Mouse (Mus musculus): Measurements from ENCODE around the gene Olfr635. TPM values are rescaled to one million over a fixed set of nuclear protein-coding genes. Genes with fewer than 3 reads are reported as not detected.
A peak's percentile ranks its signal among the peaks of the same experiment; 100 is the strongest.
"Not testable (repeated sequence)": the region's sequence is repeated elsewhere in the genome, so short reads cannot be mapped to it uniquely, and the experiment has no call there.

Gene Olfr635
- total RNA-seq (2021), result under 1 TPM; 0.05 to 0.07 TPM

DNA sequence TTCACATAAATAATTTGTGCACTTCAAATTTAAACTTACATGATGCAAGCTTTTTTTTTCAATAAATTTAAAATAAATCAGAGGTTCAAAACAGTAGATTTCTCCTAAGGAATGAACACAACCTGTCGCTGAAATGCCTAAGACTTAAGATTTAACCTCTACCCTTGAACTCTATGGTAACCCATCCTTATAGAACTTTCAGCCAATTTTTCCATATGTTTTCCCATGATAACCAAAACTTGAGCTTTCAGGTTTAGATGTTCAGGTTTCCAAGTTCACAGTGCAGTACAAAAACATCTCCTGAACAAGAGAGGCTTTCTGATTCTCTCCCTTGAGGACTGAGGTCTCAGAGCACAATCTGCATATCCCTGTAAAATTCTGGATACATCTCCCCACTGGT lies at the start of gene Olfr635:
TSS of gene Olfr635 (plus strand) at position 301 of the 400 bp plus-strand sequence.
- no peak for DNase-seq (ENCODE audit: low spot score in 2 of 2)
- intact Hi-C loops (cut with DNase I), result no loop called here

DNA sequence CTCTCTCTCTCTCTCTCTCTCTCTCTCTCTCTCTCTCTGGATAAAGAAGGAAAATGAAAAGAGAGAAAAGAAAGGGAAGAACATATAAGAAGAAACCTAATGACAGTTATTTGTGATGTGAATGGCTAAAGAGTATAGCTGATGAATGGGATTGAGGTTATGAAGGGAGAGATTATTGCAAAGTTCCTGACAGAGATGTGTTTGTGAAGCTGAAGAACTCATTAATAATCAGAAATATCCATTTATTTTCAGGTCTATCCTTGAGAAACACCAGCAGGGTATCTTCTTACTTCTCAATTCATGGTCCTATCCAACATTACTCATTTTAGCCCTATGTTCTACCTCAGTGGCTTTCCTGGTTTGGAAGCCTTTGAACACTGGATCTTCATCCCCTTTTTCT lies 42.4 kb upstream of the Olfr635 start, which contains the start of gene Olfr631:
TSS of gene Olfr631 (plus strand) at position 301 of the 400 bp plus-strand sequence.
- intact Hi-C loops (cut with DNase I), result no loop called here
- no peak for DNase-seq (ENCODE audit: low spot score in 2 of 2)

DNA sequence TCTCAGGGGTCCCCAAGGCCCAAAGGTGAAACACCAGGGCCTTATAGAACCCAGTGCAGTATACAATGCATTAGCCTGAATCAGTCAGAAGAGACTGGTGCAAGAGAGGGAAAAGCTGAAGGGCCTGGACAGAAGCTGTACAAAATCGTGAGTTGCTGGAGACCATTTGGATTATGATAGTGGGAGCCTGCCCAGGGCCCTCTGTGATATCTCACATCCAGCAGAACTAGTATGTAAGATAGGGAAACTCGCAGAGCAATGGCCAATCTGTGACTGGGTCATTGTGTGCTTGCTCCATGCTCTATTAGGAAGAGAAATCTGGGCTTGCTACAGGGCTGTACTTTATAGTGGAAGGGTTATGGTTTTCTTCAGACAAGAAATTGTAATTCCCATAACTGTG lies 36.7 kb upstream of the Olfr635 start, which contains the start of gene Olfr632:
TSS of gene Olfr632 (plus strand) at position 84 of the 400 bp plus-strand sequence.
- intact Hi-C loops (cut with DNase I), result no loop called here
- no peak for DNase-seq (ENCODE audit: low spot score in 2 of 2)

DNA sequence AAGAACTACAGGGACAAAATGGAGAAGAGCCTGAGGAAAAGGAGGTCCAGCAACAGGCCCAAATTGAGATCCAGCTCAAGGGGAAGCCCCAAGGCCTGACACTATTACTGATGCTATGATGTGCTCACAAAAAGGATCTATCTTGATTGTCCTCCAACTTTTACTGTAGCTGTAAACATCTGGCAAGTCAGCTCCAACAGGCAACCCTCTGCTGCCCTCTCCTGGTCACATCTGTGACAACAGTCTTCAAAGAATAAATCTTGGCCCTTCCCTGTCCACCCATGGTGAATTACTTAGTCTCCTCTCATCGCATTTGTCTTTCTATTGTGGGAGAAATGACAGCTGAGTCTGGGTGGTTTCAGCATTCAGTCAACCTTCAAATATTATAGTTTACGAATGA lies 28.2 kb upstream of the Olfr635 start:
- intact Hi-C loops (cut with DNase I), result loop anchor here (10.0 kb wide), 1 partner anchor 1438 kb away; no protein-coding TSS in a partner anchor

DNA sequence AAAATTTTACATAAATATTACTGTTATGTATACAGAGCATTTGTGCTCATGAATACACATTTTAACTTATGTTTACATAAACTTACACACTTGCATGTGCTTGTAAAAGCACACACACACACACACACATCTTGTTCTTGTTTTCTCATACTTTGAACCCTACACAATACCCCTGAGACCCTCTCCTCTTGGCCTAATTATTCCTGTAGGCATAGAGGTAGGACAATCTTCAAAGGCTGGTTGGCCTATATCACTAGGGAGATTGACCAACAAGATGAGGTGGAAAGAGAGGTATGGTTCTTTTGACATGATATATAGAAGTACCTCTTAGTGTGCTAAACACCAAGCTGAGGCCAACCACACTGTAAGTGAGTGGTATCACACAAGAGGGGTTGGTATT lies 26.8 kb upstream of the Olfr635 start, which contains the start of gene Olfr633:
TSS of gene Olfr633 (plus strand) at position 301 of the 400 bp plus-strand sequence.
- DNase-seq (ENCODE audit: low spot score in 2 of 2), result no peak
- intact Hi-C loops (cut with DNase I), result loop anchor here (10.0 kb wide), 1 partner anchor 1439 kb away; no protein-coding TSS in a partner anchor

More for the DNA sequence above, 28.2 kb upstream of the Olfr635 start:
- peak in 1 of 2 experiments; percentile 1 for DNase-seq (ENCODE audit: low spot score in 2 of 2)

DNA sequence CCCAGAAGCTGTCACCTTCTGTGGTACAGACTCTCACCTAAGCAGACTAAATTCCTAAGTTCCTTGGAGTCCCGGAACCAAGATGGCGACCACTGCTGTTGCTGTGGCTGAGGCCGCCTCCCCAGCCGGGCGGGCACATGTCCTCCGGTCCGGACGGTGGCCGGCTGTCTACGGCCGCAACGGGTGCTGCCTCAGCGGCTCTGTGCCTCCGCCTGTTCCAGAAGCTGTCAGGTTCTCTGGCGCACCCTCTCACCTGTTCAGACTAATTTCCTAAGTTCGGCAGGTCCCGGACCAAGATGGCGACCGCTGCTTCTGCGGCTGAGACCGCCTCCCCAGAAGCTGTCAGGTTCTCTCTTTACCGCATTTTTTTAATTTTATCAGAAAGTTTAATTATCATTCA lies 4.1 kb upstream of the Olfr635 start:
- intact Hi-C loops (cut with DNase I); DNase-seq (ENCODE audit: low spot score in 2 of 2): not testable (repeated sequence)

DNA sequence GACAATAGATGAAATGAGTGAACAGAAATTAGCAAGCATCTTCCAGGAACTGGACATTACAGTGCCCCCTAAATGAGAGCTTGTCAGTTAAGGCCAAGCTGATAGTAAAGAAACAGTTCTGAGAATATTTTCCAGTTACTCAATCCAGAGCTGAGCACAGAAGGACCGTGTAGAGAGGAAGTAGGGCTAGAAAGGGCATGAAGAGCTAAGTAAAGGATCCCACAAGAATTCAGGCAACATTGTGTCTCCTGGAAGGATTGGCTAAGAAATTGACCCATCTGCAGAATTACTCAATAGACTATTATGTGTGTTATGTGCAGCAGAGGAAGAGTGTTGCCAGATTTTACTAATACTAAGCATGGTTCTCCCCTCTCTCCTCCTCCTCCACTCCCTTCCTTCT lies 830 bp downstream of the Olfr635 start:
- no peak for DNase-seq (ENCODE audit: low spot score in 2 of 2)
- intact Hi-C loops (cut with DNase I), result no loop called here

DNA sequence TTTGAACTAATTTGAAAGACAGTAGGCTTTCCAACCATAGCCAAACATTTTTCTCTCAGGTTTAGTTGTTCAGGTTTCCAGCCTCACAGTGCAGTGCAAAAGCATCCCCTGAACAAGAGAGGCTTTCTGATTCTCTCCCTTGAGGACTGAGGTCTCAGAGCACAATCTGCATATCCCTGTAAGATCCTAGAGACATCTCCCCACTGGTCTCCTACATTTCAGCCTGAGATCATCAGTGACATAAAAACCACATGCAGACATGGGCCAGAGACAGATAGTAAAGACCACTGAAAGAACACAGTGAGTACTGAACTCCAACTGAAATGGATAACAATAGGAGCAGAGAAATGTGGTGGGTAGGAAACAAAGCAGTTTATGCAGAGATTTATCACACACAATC lies 27.5 kb downstream of the Olfr635 start, which contains the start of gene Olfr638:
TSS of gene Olfr638 (plus strand) at position 301 of the 400 bp plus-strand sequence.
- intact Hi-C loops (cut with DNase I), result no loop called here
- DNase-seq (ENCODE audit: low spot score in 2 of 2), result no peak

DNA sequence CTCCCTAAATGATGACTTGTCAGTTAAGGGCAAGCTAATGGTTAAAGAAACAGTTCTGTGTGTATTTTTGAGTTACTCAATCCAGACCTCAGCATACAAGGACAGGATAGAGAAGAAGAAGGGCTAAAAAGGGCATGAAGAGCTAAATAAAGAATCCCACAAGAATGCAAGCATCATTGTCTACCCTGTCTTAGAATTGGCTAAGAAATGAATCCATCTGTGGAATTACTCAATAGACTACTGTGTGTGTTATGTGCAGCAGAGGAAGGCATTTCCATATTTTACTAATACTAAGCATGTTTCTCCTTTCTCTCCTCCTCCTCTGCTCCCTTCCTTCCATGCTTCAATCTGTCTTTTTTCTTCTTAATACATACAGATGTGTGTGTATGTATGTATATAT lies 28.2 kb downstream of the Olfr635 start:
- intact Hi-C loops (cut with DNase I), result no loop called here
- no peak for DNase-seq (ENCODE audit: low spot score in 2 of 2)

DNA sequence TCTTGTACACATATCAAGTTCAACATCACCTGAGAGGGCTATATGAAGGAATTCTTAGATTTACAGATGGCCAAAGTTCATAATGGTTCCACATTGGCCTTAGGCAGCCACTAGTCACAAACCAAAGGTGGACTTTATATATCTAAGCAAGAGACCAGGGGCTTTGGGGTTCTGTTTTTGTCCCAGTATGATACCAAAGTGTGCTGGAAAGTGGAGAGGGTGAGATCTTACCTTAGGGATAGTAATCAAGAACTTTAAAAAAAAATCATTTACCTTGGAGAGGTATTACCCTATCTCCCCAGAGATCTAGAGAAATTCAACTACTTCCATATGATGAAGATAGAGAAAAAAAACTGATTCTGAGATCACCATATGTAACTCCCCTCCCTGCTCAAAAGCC lies 46.3 kb downstream of the Olfr635 start, which contains the start of gene Olfr639:
TSS of gene Olfr639 (minus strand) at position 101 of the 400 bp plus-strand sequence.
- intact Hi-C loops (cut with DNase I), result no loop called here

DNA sequence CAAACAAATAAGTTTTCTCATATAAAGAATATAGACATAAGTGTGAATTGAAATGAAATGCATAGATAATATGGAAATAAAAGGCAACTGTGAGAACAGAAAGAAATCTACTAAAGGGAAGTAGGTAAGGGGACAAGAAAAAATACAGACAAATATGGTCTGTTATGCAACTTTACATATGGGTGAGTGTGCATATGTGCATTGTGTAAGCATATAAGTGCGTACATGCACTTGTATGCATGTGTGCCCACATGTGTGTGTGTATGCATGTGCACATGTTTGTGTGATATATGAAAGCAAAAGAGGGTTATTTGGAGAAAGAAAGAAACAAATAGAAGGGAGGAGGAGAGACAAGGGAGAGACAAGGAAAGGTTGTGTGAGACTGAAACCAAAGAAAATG lies 48.0 kb downstream of the Olfr635 start:
- DNase-seq (ENCODE audit: low spot score in 2 of 2), result no peak
- intact Hi-C loops (cut with DNase I), result no loop called here

More for the DNA sequence above, 46.3 kb downstream of the Olfr635 start, which contains the start of gene Olfr639:
- DNase-seq (ENCODE audit: low spot score in 2 of 2), result no peak

DNA sequence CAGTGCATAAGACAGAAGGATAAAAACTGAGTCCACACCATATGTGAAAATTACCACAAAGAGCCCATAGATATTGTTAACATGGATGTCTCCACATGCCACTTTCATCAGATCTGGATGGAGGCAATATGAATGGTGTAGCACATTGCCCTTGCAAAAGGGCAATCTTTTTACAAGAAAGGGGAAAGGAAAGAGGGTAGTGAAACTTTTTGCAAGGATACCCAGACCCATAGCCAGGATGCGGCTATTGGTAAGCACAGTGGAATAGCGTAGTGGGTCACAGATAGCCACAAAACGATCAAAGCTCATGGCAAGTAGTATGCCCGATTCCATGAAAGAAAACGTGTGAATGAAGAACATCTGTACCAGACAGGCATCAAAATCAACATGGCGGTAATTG lies 50.7 kb downstream of the Olfr635 start:
- intact Hi-C loops (cut with DNase I), result no loop called here
- DNase-seq (ENCODE audit: low spot score in 2 of 2), result no peak

DNA sequence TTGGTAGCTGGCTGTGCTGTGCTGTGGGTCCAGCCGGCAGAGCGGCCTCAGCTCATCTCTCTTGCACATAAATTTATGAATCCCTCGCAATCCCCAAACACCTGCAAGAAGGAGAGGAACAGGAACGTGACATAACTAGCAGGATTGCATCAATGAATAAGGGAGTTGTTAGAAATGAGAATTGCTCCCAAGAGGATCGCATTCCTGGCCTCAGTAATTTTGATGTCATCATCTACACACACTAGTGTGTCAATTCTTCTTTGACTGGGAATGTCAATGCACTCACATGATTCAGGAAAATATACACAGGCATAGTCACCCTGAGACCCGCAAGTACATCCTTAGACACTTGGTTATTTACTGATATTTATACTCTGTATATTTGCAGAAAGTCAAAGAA lies 54.5 kb downstream of the Olfr635 start, which contains the start of gene Olfr640:
TSS of gene Olfr640 (minus strand) at position 101 of the 400 bp plus-strand sequence.
- intact Hi-C loops (cut with DNase I), result no loop called here
- no peak for DNase-seq (ENCODE audit: low spot score in 2 of 2)

DNA sequence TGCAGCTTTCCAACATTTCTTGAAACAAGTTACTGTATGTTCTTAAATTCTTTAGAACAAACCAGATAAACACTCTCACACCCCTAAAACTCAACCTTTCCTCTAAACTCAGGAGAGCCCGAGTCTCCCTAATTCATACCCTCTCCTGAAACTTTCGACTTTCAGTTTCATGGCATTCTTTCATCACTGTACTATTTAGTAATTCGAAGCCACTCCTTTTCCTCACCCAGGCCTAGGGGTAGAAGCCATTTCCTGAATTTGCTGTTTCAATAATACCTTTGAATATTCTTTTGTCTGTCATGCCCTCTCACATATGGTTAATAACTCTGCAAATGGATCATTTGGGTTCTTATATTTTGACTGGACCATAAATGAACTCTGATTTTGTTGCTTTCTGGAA lies 56.0 kb downstream of the Olfr635 start:
- DNase-seq (ENCODE audit: low spot score in 2 of 2), result no peak
- intact Hi-C loops (cut with DNase I), result no loop called here

DNA sequence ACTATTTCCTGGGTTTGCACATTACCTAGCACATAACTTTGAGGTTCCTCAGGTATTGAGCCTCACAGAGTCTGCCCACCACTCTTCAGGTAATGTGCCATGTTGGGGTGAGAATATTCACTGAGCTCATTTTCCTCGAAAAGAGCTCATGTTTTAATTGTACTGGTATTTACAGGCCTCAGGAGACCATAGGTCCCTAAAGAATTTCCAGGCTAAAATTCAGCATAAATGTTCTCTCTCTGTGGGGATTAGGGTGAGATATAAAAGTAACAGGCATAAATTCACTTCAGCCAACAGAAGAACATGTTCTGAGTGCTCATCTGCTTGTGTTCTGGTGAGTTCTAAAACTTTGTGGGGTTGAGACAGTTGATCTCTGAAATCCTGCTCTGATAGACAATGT lies 64.2 kb downstream of the Olfr635 start, which contains the start of gene Olfr641:
TSS of gene Olfr641 (plus strand) at position 301 of the 400 bp plus-strand sequence.
- no peak for DNase-seq (ENCODE audit: low spot score in 2 of 2)
- intact Hi-C loops (cut with DNase I), result no loop called here

Other genes with a start within 250 kb of the Olfr635 start
- gene Olfr628, start 240.8 kb upstream of the Olfr635 start, total RNA-seq (2021), result not detected
- not detected for gene Olfr629, start 226.2 kb upstream of the Olfr635 start, total RNA-seq (2021)
- gene Olfr630, start 213.8 kb upstream of the Olfr635 start, total RNA-seq (2021), result not detected
- gene Olfr69, start 199.6 kb upstream of the Olfr635 start, total RNA-seq (2021), result not detected
- not detected for gene Olfr68, start 191.5 kb upstream of the Olfr635 start, total RNA-seq (2021)
- gene Olfr67, start 179.3 kb upstream of the Olfr635 start, total RNA-seq (2021), result not detected
- gene Hbb-bt, start 157.2 kb upstream of the Olfr635 start, total RNA-seq (2021), result 10 to 100 TPM; 78.9 to 84.4 TPM
- gene Hbb-bs, start 143.1 kb upstream of the Olfr635 start, total RNA-seq (2021), result 100 to 1,000 TPM; 511 to 567 TPM
- not detected for gene Hbb-bh2, start 130.6 kb upstream of the Olfr635 start, total RNA-seq (2021)
- gene Hbb-bh1, start 128.0 kb upstream of the Olfr635 start, total RNA-seq (2021), result not detected
- not detected for gene Hbb-y, start 117.9 kb upstream of the Olfr635 start, total RNA-seq (2021)
- gene Olfr66, start 84.9 kb upstream of the Olfr635 start, total RNA-seq (2021), result not detected
- not detected for gene Olfr64, start 76.7 kb upstream of the Olfr635 start, total RNA-seq (2021)
- not detected for gene Olfr65, start 67.7 kb upstream of the Olfr635 start, total RNA-seq (2021)
- not detected for gene Olfr631, start 42.3 kb upstream of the Olfr635 start, total RNA-seq (2021)
- not detected for gene Olfr632, start 36.8 kb upstream of the Olfr635 start, total RNA-seq (2021)
- gene Olfr633, start 26.7 kb upstream of the Olfr635 start, total RNA-seq (2021), result not detected
- gene Olfr638, start 27.6 kb downstream of the Olfr635 start, total RNA-seq (2021), result not detected
- under 1 TPM; 0.07 to 0.16 TPM for gene Olfr639, start 46.2 kb downstream of the Olfr635 start, total RNA-seq (2021)
- gene Olfr640, start 54.4 kb downstream of the Olfr635 start, total RNA-seq (2021), result not detected
- gene Olfr641, start 64.3 kb downstream of the Olfr635 start, total RNA-seq (2021), result not detected
- not detected for gene Olfr642, start 81.5 kb downstream of the Olfr635 start, total RNA-seq (2021)
- not detected for gene 4930516K23Rik, start 90.3 kb downstream of the Olfr635 start, total RNA-seq (2021)
- not detected for gene Olfr644, start 100.7 kb downstream of the Olfr635 start, total RNA-seq (2021)
- not detected for gene Olfr645, start 114.3 kb downstream of the Olfr635 start, total RNA-seq (2021)
- gene Olfr646, start 133.7 kb downstream of the Olfr635 start, total RNA-seq (2021), result under 1 TPM in 1 of 2 experiments, not detected in 1; 0.14 TPM
- not detected for gene Ubqln5, start 158.7 kb downstream of the Olfr635 start, total RNA-seq (2021)
- gene Olfr643, start 166.3 kb downstream of the Olfr635 start, total RNA-seq (2021), result not detected
- gene Ubqln3, start 172.1 kb downstream of the Olfr635 start, total RNA-seq (2021), result not detected
- not detected for gene Ubqlnl, start 179.4 kb downstream of the Olfr635 start, total RNA-seq (2021)
- not detected for gene Olfm5, start 193.7 kb downstream of the Olfr635 start, total RNA-seq (2021)
- under 1 TPM; 0.41 to 0.55 TPM for gene Olfr648, start 212.2 kb downstream of the Olfr635 start, total RNA-seq (2021)
- not detected for gene Olfr649, start 224.8 kb downstream of the Olfr635 start, total RNA-seq (2021)
- under 1 TPM; 0.34 to 0.55 TPM for gene Trim6, start 247.6 kb downstream of the Olfr635 start, total RNA-seq (2021)